Mouse (Mus musculus) WW6 (cell line): ENCODE measurements around the gene Crb2.

Experiments
- DNase-seq: peaks from one replicate; pipeline ENCODE4 v3.0.0-alpha.2; 2013; ENCODE audit warnings: low read depth, low spot score

Gene Crb2

GRCm38 (mm10) chr2:37776016-37776415 lies at the start of gene Crb2:
Gene Crb2 (plus strand): TSS chr2:37776249.
- DNase-seq = no peak

GRCm38 (mm10) chr2:37731241-37731801 lies 44.7 kb upstream of the Crb2 start:
- DNase-seq = no peak

- no peak for DNase-seq
These were observed 40.9 kb upstream of the Crb2 start for GRCm38 (mm10) chr2:37734979-37735806.

GRCm38 (mm10) chr2:37735807-37736188 lies 40.3 kb upstream of the Crb2 start:
- DNase-seq = no peak

- DNase-seq = no peak
These were observed 34.1 kb upstream of the Crb2 start for GRCm38 (mm10) chr2:37741806-37742554.

- DNase-seq = no peak
These were observed 31.2 kb upstream of the Crb2 start for GRCm38 (mm10) chr2:37744773-37745395.

GRCm38 (mm10) chr2:37746293-37747049 lies 29.6 kb upstream of the Crb2 start:
- no peak for DNase-seq

GRCm38 (mm10) chr2:37747909-37748308 lies 28.1 kb upstream of the Crb2 start:
- no peak for DNase-seq

- DNase-seq = no peak
These were observed 27.5 kb upstream of the Crb2 start for GRCm38 (mm10) chr2:37748442-37749066.

GRCm38 (mm10) chr2:37749323-37749722 lies 26.7 kb upstream of the Crb2 start:
- no peak for DNase-seq

GRCm38 (mm10) chr2:37751114-37751513 lies 24.9 kb upstream of the Crb2 start:
- DNase-seq = no peak

- DNase-seq = no peak
These were observed 19.7 kb upstream of the Crb2 start for GRCm38 (mm10) chr2:37756220-37756930.

GRCm38 (mm10) chr2:37757016-37757415 lies 19.0 kb upstream of the Crb2 start:
- no peak for DNase-seq

- DNase-seq = no peak
These were observed 18.3 kb upstream of the Crb2 start for GRCm38 (mm10) chr2:37757784-37758183.

GRCm38 (mm10) chr2:37758343-37759015 lies 17.6 kb upstream of the Crb2 start:
- no peak for DNase-seq

- no peak for DNase-seq
These were observed 15.4 kb upstream of the Crb2 start for GRCm38 (mm10) chr2:37760633-37761032.

GRCm38 (mm10) chr2:37763638-37764037 lies 12.4 kb upstream of the Crb2 start:
- DNase-seq = no peak

- no peak for DNase-seq
These were observed 11.5 kb upstream of the Crb2 start for GRCm38 (mm10) chr2:37764514-37764913.

- no peak for DNase-seq
These were observed 11.0 kb upstream of the Crb2 start for GRCm38 (mm10) chr2:37765082-37765483.
